Mouse (Mus musculus): ENCODE data around the gene Ctsh.

GRCm38 (mm10) chr9:90105462-90105861, 51.5 kb downstream of the Ctsh start:
- TF ChIP-seq CTCF (IDR thresholded peaks at IDR 0.05; ENCODE audit: low read depth) (no peak), EP300 (optimal IDR thresholded peaks at IDR 0.05) (no peak)
